Comparison of ENCODE assay signal across 16 mouse cellular contexts in genomic region chr1:135162720-135163119, GRCm38 (mm10). TPM values are rescaled to one million over a fixed set of nuclear protein-coding genes. Genes with fewer than 3 reads are reported as not detected.
A peak's percentile ranks its signal among the peaks of the same experiment; 100 is the strongest.
DNase-seq lines count a peak whose midpoint lies in the region; ATAC-seq and TF ChIP-seq lines count a peak whose summit lies in the region.
"Had no signal": no experiment of that assay in that cellular context is flagged by ENCODE, and none has a peak within 500 bp of the region (broad histone marks: within the 10 kb centered on the region; RNA-seq: fewer than 3 reads in every experiment).

No protein-coding gene starts in this region.

- ATAC-seq in hindbrain, embryonic 16.5 days = peak; percentile 34; the same call in 1 of the 2 replicates
- ATAC-seq in stomach, postnatal 0 days (ENCODE audit: low FRiP score, low TSS enrichment) = no peak

- TF ChIP-seq CTCF in stomach, postnatal 0 days (IDR thresholded peaks at IDR 0.05; ENCODE audit: low read depth) = no peak

- 38% methylated on average over 6 of the region's 6 CpGs for WGBS in hindbrain, embryonic 16.5 days
- WGBS in stomach, postnatal 0 days = 69% methylated on average over 6 of the region's 6 CpGs

- no peak overlapping the region for H3K4me2 ChIP-seq in hindbrain, embryonic 16.5 days (ENCODE audit: low read length)
- H3K4me2 ChIP-seq in stomach, postnatal 0 days (replicated peaks; ENCODE audit: low read depth) = no peak overlapping the region
- H3K4me2 ChIP-seq: embryonic facial prominence, embryonic 15.5 days had no signal

- no peak overlapping the region for H3K9ac ChIP-seq in hindbrain, embryonic 16.5 days (ENCODE audit: low read depth, low read length)
- no peak overlapping the region for H3K9ac ChIP-seq in stomach, postnatal 0 days (ENCODE audit: low read length)
- H3K9ac ChIP-seq: embryonic facial prominence, embryonic 15.5 days had no signal

- no peak overlapping the region for H3K4me3 ChIP-seq in hindbrain, embryonic 16.5 days (ENCODE audit: low read length)
- H3K4me3 ChIP-seq in stomach, postnatal 0 days (ENCODE audit: low read depth, low read length) = no peak overlapping the region
- H3K4me3 ChIP-seq: embryonic facial prominence, embryonic 15.5 days; gastrocnemius, adult 2 months had no signal

- H3K27me3 ChIP-seq in hindbrain, embryonic 16.5 days (replicated peaks; ENCODE audit: control insufficient read depth, insufficient read depth, low read length) = no peaks in the 10 kb centered on the region
- no peaks in the 10 kb centered on the region for H3K27me3 ChIP-seq in stomach, postnatal 0 days (ENCODE audit: control insufficient read depth, insufficient read depth, low read length)
- H3K27me3 ChIP-seq: embryonic facial prominence, embryonic 15.5 days had no signal

- no peaks in the 10 kb centered on the region for H3K9me3 ChIP-seq in hindbrain, embryonic 16.5 days (ENCODE audit: control insufficient read depth, low read length)
- no peaks in the 10 kb centered on the region for H3K9me3 ChIP-seq in stomach, postnatal 0 days (ENCODE audit: control insufficient read depth, low read length)
- H3K9me3 ChIP-seq: embryonic facial prominence, embryonic 15.5 days had no signal

- DNase-seq in layer of hippocampus, adult 11-12 months (ENCODE audit: low spot score) = peak; percentile 58
- no peak for DNase-seq in layer of hippocampus, postnatal 25 days (ENCODE audit: extremely low spot score in 1 of 2, low spot score in 1 of 2)
- peak; percentile 39 for DNase-seq in right cerebral cortex, postnatal 14 days
- no peak for DNase-seq in right cerebral cortex, postnatal 25 days
- DNase-seq in stomach, postnatal 0 days (ENCODE audit: low spot score) = peak; percentile 14
- DNase-seq in thymus, postnatal 10 days (ENCODE audit: low spot score in 2 of 2) = no peak
- no peak for DNase-seq in kidney, postnatal 25 days
- DNase-seq: adrenal gland, postnatal 10 days; gastrocnemius, adult 2 months; kidney, postnatal 10 days; liver; lung, postnatal 10 days; midbrain, embryonic 14.5 days; thymus, postnatal 25 days had no signal

- TF ChIP-seq EP300 in stomach, postnatal 0 days (optimal IDR thresholded peaks at IDR 0.05) = no peak

- no peaks in the 10 kb centered on the region for H3K36me3 ChIP-seq in hindbrain, embryonic 16.5 days (ENCODE audit: control insufficient read depth, insufficient read depth, low read length)
- H3K36me3 ChIP-seq in stomach, postnatal 0 days (ENCODE audit: control insufficient read depth, insufficient read depth, low read length) = no peaks in the 10 kb centered on the region
- H3K36me3 ChIP-seq: embryonic facial prominence, embryonic 15.5 days had no signal

- peak overlapping the region; percentile 72 for H3K27ac ChIP-seq in hindbrain, embryonic 16.5 days (ENCODE audit: low read depth, low read length)
- no peak overlapping the region for H3K27ac ChIP-seq in stomach, postnatal 0 days (replicated peaks)
- H3K27ac ChIP-seq: embryonic facial prominence, embryonic 15.5 days; gastrocnemius, adult 2 months had no signal

- H3K4me1 ChIP-seq in hindbrain, embryonic 16.5 days (ENCODE audit: control insufficient read depth, insufficient read depth, low read depth, low read length) = no peaks in the 10 kb centered on the region; the same call in 1 of the 2 replicates
- H3K4me1 ChIP-seq in stomach, postnatal 0 days (replicated peaks; ENCODE audit: control insufficient read depth, insufficient read depth) = no peaks in the 10 kb centered on the region

RNA-seq across cellular contexts. Expression of gene Gpr37l1, which starts 4.8 kb away (rescaled TPM):
- total RNA-seq in layer of hippocampus, postnatal 25 days (2021) = 100 to 1,000 TPM; 226 to 229 TPM
- 2.7 and 6.1 TPM in 2 replicates for polyA plus RNA-seq in hindbrain, embryonic 16.5 days (2015; fragmentation: Nextera tagmentation; extraction: Ambion mirVana)
- 3.1 and 3.4 TPM in 2 replicates for polyA plus RNA-seq in stomach, postnatal 0 days (2015; fragmentation: Nextera tagmentation; extraction: Ambion mirVana)
- polyA plus RNA-seq: embryonic facial prominence, embryonic 15.5 days had no signal

RNA-seq across cellular contexts. Expression of gene Arl8a, which starts 16.1 kb away (rescaled TPM):
- total RNA-seq in layer of hippocampus, postnatal 25 days (2021) = 100 to 1,000 TPM; 259 to 264 TPM
- 329 and 392 TPM in 2 replicates for polyA plus RNA-seq in hindbrain, embryonic 16.5 days (2015; fragmentation: Nextera tagmentation; extraction: Ambion mirVana)
- 42.2 and 43.9 TPM in 2 replicates for polyA plus RNA-seq in stomach, postnatal 0 days (2015; fragmentation: Nextera tagmentation; extraction: Ambion mirVana)

RNA-seq across cellular contexts. Expression of gene Ptpn7, which starts 30.2 kb away (rescaled TPM):
- under 1 TPM in 1 of 2 experiments, not detected in 1; 0.12 TPM for total RNA-seq in layer of hippocampus, postnatal 25 days (2021)
- 0.24 and 0.30 TPM in 2 replicates for polyA plus RNA-seq in hindbrain, embryonic 16.5 days (2015; fragmentation: Nextera tagmentation; extraction: Ambion mirVana)
- 0.32 and 0.46 TPM in 2 replicates for polyA plus RNA-seq in stomach, postnatal 0 days (2015; fragmentation: Nextera tagmentation; extraction: Ambion mirVana)

RNA-seq across cellular contexts. Expression of gene Lgr6, which starts 57.6 kb away (rescaled TPM):
- 1 to 10 TPM; 1.6 to 2.4 TPM for total RNA-seq in layer of hippocampus, postnatal 25 days (2021)
- polyA plus RNA-seq in hindbrain, embryonic 16.5 days (2015; fragmentation: Nextera tagmentation; extraction: Ambion mirVana) = 1.4 and 1.7 TPM in 2 replicates
- polyA plus RNA-seq in stomach, postnatal 0 days (2015; fragmentation: Nextera tagmentation; extraction: Ambion mirVana) = 0.35 and 1.0 TPM in 2 replicates

Comparison
In these comparisons a context has a peak if more than half of its experiments do, and no peak if none do; other contexts are left out.
1. DNase-seq: peak in layer of hippocampus, adult 11-12 months (single experiment), right cerebral cortex, postnatal 14 days (single experiment) and stomach, postnatal 0 days (single experiment); none in layer of hippocampus, postnatal 25 days (0 of 2), right cerebral cortex, postnatal 25 days (single experiment), thymus, postnatal 10 days (0 of 2) and kidney, postnatal 25 days (0 of 2).